Mouse (Mus musculus) lung, adult 2 months (tissue): ENCODE measurements around the gene Susd1.

Experiments
- CTCF ChIP-seq: fragments of 200-500 bp; IDR thresholded peaks from 2 replicates; pipeline ENCODE4 v1.5.1; 2011; ENCODE audit warnings: mild to moderate bottlenecking, low read length, control low read depth; ENCODE audit not compliant: insufficient read depth
- POLR2A ChIP-seq: fragments of 200-500 bp; IDR thresholded peaks from 2 replicates; pipeline ENCODE4 v1.6.1; 2011; ENCODE audit warnings: low read depth, mild to moderate bottlenecking, control low read depth, low read length, borderline replicate concordance; ENCODE audit errors: extremely low read depth

DNA sequence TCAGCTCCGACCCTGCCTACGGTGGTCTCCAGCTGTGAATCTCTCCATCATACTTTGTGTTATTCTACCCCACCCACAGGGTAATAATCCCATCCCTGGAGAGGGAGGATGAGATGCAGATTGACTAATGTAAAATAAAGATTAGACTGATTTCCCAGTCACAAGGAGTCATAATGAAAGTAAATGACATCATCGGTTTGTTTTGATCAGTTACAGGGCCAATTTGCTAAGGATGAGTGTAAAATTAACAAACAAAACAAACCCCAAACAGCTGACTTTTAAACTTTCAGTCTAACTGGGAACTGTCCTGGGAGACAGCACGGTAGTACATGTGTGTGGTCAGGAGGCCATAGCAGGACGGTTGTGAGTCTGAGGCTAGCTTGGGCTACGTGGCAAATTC lies 143.3 kb downstream of the Susd1 start:
- TF ChIP-seq CTCF (no peak), POLR2A (no peak)
